Mouse (Mus musculus): ENCODE measurements around the gene Ppp1r16b.

GRCm38 (mm10) chr2:158696451-158696850 is 31.3 kb downstream of the Ppp1r16b start:
- TF ChIP-seq POLR2A (IDR thresholded peaks at IDR 0.05; ENCODE audit: low read depth, low read length) (no peak), CTCF (conservative IDR thresholded peaks at IDR 0.05; ENCODE audit: insufficient read depth, insufficient read length, low read depth, low read length) (no peak)

Data from kidney, adult 2 months (tissue).